In the genomic region with DNA sequence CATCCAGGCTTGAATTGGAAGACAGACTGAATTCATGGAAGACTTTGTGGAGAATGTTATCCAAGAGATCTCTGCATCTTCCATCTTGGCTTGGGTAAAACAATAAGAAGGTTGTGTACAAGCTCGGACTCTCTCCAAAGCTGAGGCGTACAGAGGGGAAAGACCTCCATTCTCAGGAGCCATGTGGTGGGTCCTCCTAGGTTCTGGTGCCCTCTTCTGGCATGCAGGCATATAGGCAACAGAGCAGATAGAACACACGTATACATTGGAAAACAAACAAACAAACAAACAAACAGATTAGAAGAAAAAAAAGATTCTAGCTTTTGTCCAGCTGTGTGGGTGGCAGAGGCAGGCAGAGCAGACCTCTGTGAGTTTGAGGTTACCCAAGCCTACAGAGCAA, we compare ENCODE assay signal across 8 mouse cellular contexts.
DNase-seq lines count a peak whose midpoint lies in the region; ATAC-seq and TF ChIP-seq lines count a peak whose summit lies in the region.

No protein-coding gene starts in this region.

- H3K4me1 ChIP-seq in testis, adult 2 months (ENCODE audit: control insufficient read depth, insufficient read depth, low read length): no peaks in the 10 kb centered on the region
- H3K4me1 ChIP-seq in midbrain, embryonic 12.5 days: no peaks in the 10 kb centered on the region

- no peaks in the 10 kb centered on the region for H3K9me3 ChIP-seq in midbrain, embryonic 12.5 days

- H3K36me3 ChIP-seq in testis, adult 2 months (ENCODE audit: control insufficient read depth, insufficient read depth, low read length): no peaks in the 10 kb centered on the region
- no peaks in the 10 kb centered on the region for H3K36me3 ChIP-seq in midbrain, embryonic 12.5 days

- WGBS in midbrain, embryonic 12.5 days: 36% methylated on average over 3 of the region's 3 CpGs

- H3K9ac ChIP-seq in midbrain, embryonic 12.5 days (replicated peaks): no peak overlapping the region

- no peak overlapping the region for H3K27ac ChIP-seq in testis, adult 2 months (ENCODE audit: control insufficient read depth, insufficient read depth, low read depth, low read length)
- H3K27ac ChIP-seq in midbrain, embryonic 12.5 days (replicated peaks): no peak overlapping the region

- no peak for TF ChIP-seq POLR2A in testis, adult 2 months (IDR thresholded peaks at IDR 0.05; ENCODE audit: control insufficient read depth, low read depth, low read length)

- 0 out of 2 replicates have a peak, but pooled peaks have one; percentile 15 for TF ChIP-seq CTCF in testis, adult 2 months (IDR thresholded peaks at IDR 0.05; ENCODE audit: control insufficient read depth, insufficient read depth, insufficient replicate concordance, low read depth, low read length)

- H3K4me2 ChIP-seq in midbrain, embryonic 12.5 days (replicated peaks): no peak overlapping the region

- intact Hi-C loops in gastrocnemius, postnatal 14 days (cut with DNase I; ENCODE audit: low total_unique reads): no loop called here

- ATAC-seq in hematopoietic stem cell, adult 5-6 weeks (replicated peaks in 1 of 2; ENCODE audit: insufficient read depth in 1 of 2, low FRiP score in 2 of 2, low TSS enrichment in 1 of 2, low read depth in 1 of 2, poor library complexity in 2 of 2, severe bottlenecking in 2 of 2): peak; percentile 56 to 59; a peak in 3 of 4 replicates
- ATAC-seq in midbrain, embryonic 12.5 days (ENCODE audit: low FRiP score, low read depth): peak; percentile 80; the same call in 1 of the 2 replicates

- peak; percentile 67 to 75 for DNase-seq in cerebellum, postnatal 10 days
- no peak for DNase-seq in cerebellum, adult 8-10 months
- no peak for DNase-seq in testis, postnatal 14 days (ENCODE audit: low spot score)
- peak; percentile 64 for DNase-seq in thymus, postnatal 4 days
- DNase-seq in gastrocnemius, postnatal 14 days: no peak

- no peaks in the 10 kb centered on the region for H3K27me3 ChIP-seq in testis, adult 2 months (ENCODE audit: control insufficient read depth, insufficient read depth, low read length)
- no peaks in the 10 kb centered on the region for H3K27me3 ChIP-seq in midbrain, embryonic 12.5 days

- H3K4me3 ChIP-seq in testis, adult 2 months (ENCODE audit: control insufficient read depth, low read depth, low read length): no peak overlapping the region
- H3K4me3 ChIP-seq in midbrain, embryonic 12.5 days: no peak overlapping the region

Comparison
In these comparisons a context has a peak if more than half of its experiments do, and no peak if none do; other contexts are left out.
1. DNase-seq: peak in cerebellum, postnatal 10 days (2 of 2) and thymus, postnatal 4 days (single experiment); none in cerebellum, adult 8-10 months (single experiment), testis, postnatal 14 days (single experiment) and gastrocnemius, postnatal 14 days (single experiment).